Mouse (Mus musculus) adrenal gland, adult 18-20 months (tissue): Measurements from ENCODE around the gene Slc34a3. TPM values are rescaled to one million over a fixed set of nuclear protein-coding genes. Genes with fewer than 3 reads are reported as not detected.

Experiments
- DNase-seq, 2 experiments: peaks; one replicate each; pipeline ENCODE4 v3.0.0; 2021 to 2022; ENCODE audit warnings: low spot score in 2 of 2
- total RNA-seq, 2 experiments: library from RNA; stranded (reverse); gene quantifications; 1 replicate in 1 of 2; 2 replicates in 1 of 2; pipeline ENCODE4 v1.2.3; 2021

The Slc34a3 gene
- total RNA-seq, 2 experiments from 2014 or later: not detected

GRCm38 (mm10) chr2:25255284-25255779, 21.2 kb upstream of the Slc34a3 start, which contains the start of gene Tmem203:
Gene Tmem203 (plus strand): TSS chr2:25255439.
- DNase-seq: peak; percentile 89 to 90

GRCm38 (mm10) chr2:25252331-25252730, 18.2 kb upstream of the Slc34a3 start:
- DNase-seq: no peak

GRCm38 (mm10) chr2:25246183-25247072, 12.3 kb upstream of the Slc34a3 start, which contains the start of gene AL732309.1:
Gene AL732309.1 (minus strand): TSS chr2:25246863.
- DNase-seq: no peak

- DNase-seq: no peak
Measured at GRCm38 (mm10) chr2:25244144-25244543, 10.0 kb upstream of the Slc34a3 start.

GRCm38 (mm10) chr2:25243342-25243741, 9.2 kb upstream of the Slc34a3 start:
- DNase-seq: no peak

GRCm38 (mm10) chr2:25242101-25242506, 7.9 kb upstream of the Slc34a3 start, which contains the start of the genes Rnf208 and Cysrt1:
Gene Rnf208 (plus strand): TSS chr2:25242255.
Gene Cysrt1 (minus strand): TSS chr2:25242452.
- DNase-seq: no peak

GRCm38 (mm10) chr2:25241438-25241775, 7.2 kb upstream of the Slc34a3 start:
- DNase-seq: no peak

- DNase-seq: peak; percentile 61 to 62
Measured at GRCm38 (mm10) chr2:25240723-25241437, 6.7 kb upstream of the Slc34a3 start.

GRCm38 (mm10) chr2:25240310-25240709, 6.1 kb upstream of the Slc34a3 start:
- no peak for DNase-seq

- DNase-seq: no peak
Measured at GRCm38 (mm10) chr2:25239766-25240165, 5.6 kb upstream of the Slc34a3 start.

- DNase-seq: no peak
Measured at GRCm38 (mm10) chr2:25238106-25238505, 3.9 kb upstream of the Slc34a3 start.

- no peak for DNase-seq
Measured at GRCm38 (mm10) chr2:25237522-25237921, 3.4 kb upstream of the Slc34a3 start.

- DNase-seq: no peak
Measured at GRCm38 (mm10) chr2:25236614-25237013, 2.5 kb upstream of the Slc34a3 start, which contains the start of gene Rnf224. Gene Rnf224 (minus strand): TSS chr2:25236787.

- DNase-seq: no peak
Measured at GRCm38 (mm10) chr2:25234551-25235220, 522 bp upstream of the Slc34a3 start.

- DNase-seq: no peak
Measured at GRCm38 (mm10) chr2:25233421-25233820, 743 bp downstream of the Slc34a3 start.

- DNase-seq: no peak
Measured at GRCm38 (mm10) chr2:25231038-25231437, 3.1 kb downstream of the Slc34a3 start.

- no peak for DNase-seq
Measured at GRCm38 (mm10) chr2:25230581-25230980, 3.6 kb downstream of the Slc34a3 start.

GRCm38 (mm10) chr2:25229582-25229981, 4.6 kb downstream of the Slc34a3 start:
- DNase-seq: no peak

GRCm38 (mm10) chr2:25228995-25229530, 5.1 kb downstream of the Slc34a3 start:
- no peak for DNase-seq

GRCm38 (mm10) chr2:25228431-25228889, 5.7 kb downstream of the Slc34a3 start:
- DNase-seq: peak; percentile 78 to 83

GRCm38 (mm10) chr2:25227406-25227805, 6.8 kb downstream of the Slc34a3 start:
- DNase-seq: no peak
